Mouse (Mus musculus): ENCODE measurements at regions not wholly inside any gene's neighbourhood (a gene's known extent, or its start where the extent isn't known, plus 50 kb on each side); places are given as distances from the start of the nearest gene placed in this dataset.
A peak's percentile ranks its signal among the peaks of the same experiment; 100 is the strongest.

GRCm38 (mm10) chr3:110366151-110366550, 115.4 kb upstream of the Prmt6 start:
- DNase-seq, result no peak

DNA sequence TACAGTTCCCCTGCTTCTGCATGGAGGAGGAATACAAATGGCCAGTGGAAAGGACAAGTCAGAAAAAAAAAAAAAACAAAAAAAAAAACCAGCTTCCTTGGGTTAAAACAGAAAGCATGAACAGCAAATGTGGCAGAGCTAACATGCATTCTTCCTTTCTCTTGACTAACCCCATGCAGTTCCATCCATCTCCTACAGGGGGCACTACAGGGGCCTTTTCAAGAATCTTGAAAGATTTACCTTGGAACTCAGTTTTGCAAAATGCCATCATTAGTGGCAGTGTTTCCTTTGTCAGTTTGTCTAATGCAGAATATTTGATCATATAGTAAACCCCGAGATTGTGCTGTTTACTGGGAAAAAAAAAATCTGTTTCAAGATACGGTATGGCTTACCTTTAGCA, 111.1 kb upstream of the Prmt6 start:
- DNase-seq, result no peak

DNA sequence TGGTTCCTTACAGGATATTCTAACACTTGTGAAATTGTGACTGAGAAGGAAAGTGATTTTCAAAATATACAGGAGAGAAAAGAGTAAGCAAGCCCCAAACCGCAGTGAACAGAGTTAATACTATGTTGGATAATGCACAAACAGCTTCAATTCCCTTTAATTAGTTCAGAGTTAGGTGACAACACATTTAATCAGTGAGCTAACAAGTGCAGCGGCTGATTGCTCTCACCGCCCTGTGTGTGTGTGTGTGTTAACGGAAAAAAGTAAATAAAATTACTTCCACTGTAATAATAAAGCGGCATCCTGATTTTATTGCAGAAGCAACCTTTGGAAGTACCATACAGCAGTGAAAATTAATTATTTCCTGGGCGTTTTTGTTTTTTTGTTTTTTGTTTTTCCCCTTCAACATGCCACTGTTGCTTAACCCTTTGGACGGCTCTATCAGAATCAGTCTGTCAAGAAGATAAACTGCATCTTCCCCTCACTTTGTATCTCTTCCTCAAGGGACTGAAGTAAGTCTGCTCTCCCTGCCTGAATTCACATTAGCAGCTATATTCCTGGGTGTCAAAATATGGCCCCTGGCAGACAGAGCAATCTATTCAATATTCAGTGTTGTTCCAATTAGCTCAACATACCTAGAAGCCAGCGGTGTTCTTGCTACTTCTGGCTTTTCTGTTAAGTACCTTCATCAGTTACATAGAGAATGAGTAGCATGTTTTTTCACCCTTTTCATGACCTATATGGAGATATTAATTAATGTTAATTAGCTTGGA, 106.2 kb upstream of the Prmt6 start:
- no peak for DNase-seq

- no peak for DNase-seq
Observed at GRCm38 (mm10) chr3:110353654-110354053, 102.9 kb upstream of the Prmt6 start.

- DNase-seq, result no peak
Observed at GRCm38 (mm10) chr3:110350075-110350474, 99.3 kb upstream of the Prmt6 start.

- DNase-seq, result no peak
Observed at GRCm38 (mm10) chr3:110349446-110349845, 98.6 kb upstream of the Prmt6 start.

DNA sequence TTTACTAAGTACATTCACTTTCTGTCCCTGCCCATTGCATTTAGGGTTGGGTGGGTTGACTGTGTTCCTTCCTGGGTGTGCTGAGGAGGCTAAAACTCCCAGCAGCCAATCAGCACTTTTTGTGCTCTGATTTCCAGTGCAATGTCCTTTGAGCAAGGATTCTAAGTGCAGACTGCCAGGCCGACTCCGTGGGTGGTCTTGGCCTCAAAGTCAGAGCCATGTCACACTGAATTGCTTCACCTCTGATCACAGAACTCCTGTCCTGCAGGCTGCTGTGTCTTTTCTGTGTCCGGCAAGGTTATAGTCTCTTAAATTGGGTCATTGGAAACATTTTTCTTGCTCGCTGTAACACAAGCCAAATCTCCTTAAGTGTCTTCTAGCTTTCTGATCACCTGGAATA, 94.0 kb upstream of the Prmt6 start:
- DNase-seq, result no peak

DNA sequence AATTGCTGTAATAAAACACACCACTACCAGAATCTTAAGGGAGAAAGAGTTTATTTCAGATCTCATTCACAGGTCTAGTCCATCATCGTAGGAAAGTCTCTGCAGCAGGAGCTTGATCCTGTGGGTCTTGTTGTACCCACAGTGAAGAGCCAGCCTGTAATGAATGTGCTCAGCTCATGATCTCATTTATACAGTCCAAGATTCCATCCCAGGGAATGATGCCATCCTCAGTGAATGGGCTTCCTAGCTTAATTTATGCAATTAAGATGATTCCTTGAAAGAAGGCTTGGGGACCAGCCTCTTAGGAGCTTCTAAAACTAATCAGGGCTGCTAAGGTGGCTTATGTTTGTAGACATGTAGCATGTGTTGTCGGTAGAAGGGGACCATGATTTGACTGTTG, 89.3 kb upstream of the Prmt6 start:
- DNase-seq, result no peak

DNA sequence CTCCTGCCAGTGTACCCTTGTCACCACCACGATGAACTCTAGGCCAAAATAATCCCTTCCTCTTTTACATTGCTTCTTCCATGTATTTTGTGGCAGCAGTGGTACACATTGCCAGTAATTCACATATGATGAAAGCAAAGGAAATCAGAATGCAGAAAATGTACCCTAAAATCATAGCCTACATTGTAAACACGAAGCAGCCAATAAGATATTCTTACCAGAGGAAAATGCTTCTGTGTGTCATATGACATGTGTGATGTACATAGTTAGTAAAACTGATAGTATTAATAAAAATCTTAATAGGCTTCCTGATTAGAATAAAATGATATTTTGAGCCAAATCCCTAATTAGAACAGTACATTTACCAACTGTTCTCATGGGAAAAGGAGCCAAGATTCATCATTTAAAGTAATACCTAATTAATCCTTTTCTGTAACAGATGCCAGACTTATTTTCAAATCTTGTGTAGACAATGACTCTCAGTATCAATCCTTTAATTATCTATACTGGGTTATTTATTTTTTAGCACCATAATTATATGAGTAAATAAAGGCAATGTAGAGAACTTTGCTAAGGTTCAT, 88.3 kb upstream of the Prmt6 start:
- DNase-seq, result no peak

GRCm38 (mm10) chr3:110329175-110329574, 78.4 kb upstream of the Prmt6 start:
- DNase-seq, result no peak

- no peak for DNase-seq
Observed at GRCm38 (mm10) chr3:110310270-110310669, 59.5 kb upstream of the Prmt6 start.

GRCm38 (mm10) chr3:110303166-110303565, 52.4 kb upstream of the Prmt6 start:
- DNase-seq, result peak; percentile 14
